Comparison of ENCODE assay signal across 8 mouse cellular contexts in the genomic region with DNA sequence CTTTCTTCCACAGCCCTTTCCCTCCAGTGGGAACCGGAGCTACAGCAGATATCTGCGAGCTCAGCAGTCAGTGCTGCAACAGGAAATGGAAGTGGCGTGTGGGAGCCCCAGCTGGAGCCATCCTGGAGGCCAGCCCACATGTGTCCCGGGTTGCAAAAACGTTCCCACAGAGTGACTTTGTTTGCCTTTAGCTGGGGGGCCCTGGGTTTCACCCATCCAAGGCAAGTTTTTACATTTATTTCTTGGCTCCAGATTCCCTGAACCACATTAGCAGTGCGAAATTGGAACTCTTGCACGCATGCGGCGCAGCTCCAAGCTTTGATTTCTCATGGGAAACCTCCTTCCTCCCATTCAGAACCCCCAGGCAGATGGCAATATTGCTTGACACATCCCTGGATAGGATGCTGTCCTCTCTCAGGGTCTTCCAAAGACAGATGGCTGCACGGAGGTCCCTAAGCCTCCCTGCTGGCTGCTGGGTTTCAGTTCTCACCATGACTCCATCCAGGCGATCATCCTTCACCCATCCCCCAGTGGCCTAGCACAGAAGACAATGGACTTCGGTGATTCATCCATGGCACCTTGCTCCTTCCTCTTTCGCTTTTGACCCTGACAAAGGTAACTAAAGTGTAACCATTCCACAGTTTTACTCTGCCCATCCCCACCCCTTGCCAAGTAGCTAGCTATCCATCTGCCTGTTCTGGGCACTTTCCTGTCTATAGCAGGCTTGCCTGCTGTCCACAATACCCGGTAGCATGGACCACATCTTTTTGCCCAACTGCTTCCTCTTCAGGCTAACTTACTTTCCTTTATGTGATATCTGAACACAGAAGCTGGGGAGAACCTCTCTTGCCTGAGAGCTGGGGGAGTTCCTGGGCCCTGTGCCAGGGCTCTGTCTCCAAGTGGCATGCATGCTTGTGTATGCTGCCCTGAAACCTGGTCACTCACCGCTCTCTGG.
DNase-seq lines count a peak whose midpoint lies in the region; ATAC-seq and TF ChIP-seq lines count a peak whose summit lies in the region.

No protein-coding gene starts in this region.

- peaks cover 40% of the 10 kb centered on the region for H3K4me1 ChIP-seq in hindbrain, embryonic 13.5 days (replicated peaks)
- peaks cover 19% of the 10 kb centered on the region for H3K4me1 ChIP-seq in limb, embryonic 12.5 days (replicated peaks)
- no peaks in the 10 kb centered on the region for H3K4me1 ChIP-seq in midbrain, embryonic 11.5 days (ENCODE audit: control insufficient read depth, insufficient read depth, low read length)

- H3K4me3 ChIP-seq in gastrocnemius, adult 2 months: peak overlapping the region; percentile 59
- H3K4me3 ChIP-seq in hindbrain, embryonic 13.5 days: no peak overlapping the region
- no peak overlapping the region for H3K4me3 ChIP-seq in limb, embryonic 12.5 days (replicated peaks)
- no peak overlapping the region for H3K4me3 ChIP-seq in midbrain, embryonic 11.5 days (ENCODE audit: low read depth, low read length)

- H3K4me2 ChIP-seq in hindbrain, embryonic 13.5 days: peak overlapping the region; percentile 15; the same call in 1 of the 2 replicates
- H3K4me2 ChIP-seq in limb, embryonic 12.5 days: peak overlapping the region; percentile 8; the same call in 1 of the 2 replicates
- no peak overlapping the region for H3K4me2 ChIP-seq in midbrain, embryonic 11.5 days

- H3K36me3 ChIP-seq in hindbrain, embryonic 13.5 days: no peaks in the 10 kb centered on the region
- H3K36me3 ChIP-seq in limb, embryonic 12.5 days: no peaks in the 10 kb centered on the region
- H3K36me3 ChIP-seq in midbrain, embryonic 11.5 days (ENCODE audit: control insufficient read depth, insufficient read depth, low read length): no peaks in the 10 kb centered on the region

- peak overlapping the region; percentile 49 for H3K27ac ChIP-seq in gastrocnemius, adult 2 months
- peak overlapping the region; percentile 81 for H3K27ac ChIP-seq in hindbrain, embryonic 13.5 days
- H3K27ac ChIP-seq in limb, embryonic 12.5 days: 0 out of 2 replicates have a peak overlapping the region, but pooled peaks have one; percentile 23
- H3K27ac ChIP-seq in midbrain, embryonic 11.5 days (ENCODE audit: low read depth, low read length): no peak overlapping the region

- DNase-seq in embryo, embryonic 11 days: peak; percentile 50
- DNase-seq in embryo, embryonic 10 days (ENCODE audit: low spot score): no peak
- peak; percentile 28 for DNase-seq in cerebellum, adult 11 months
- DNase-seq in gastrocnemius, adult 2 months: peak; percentile 73
- peak; percentile 77 for DNase-seq in midbrain, embryonic 11.5 days (ENCODE audit: low spot score, missing footprints)
- DNase-seq in Muller cell, postnatal 12 days (ENCODE audit: inconsistent ontology term): no peak

- H3K9ac ChIP-seq in hindbrain, embryonic 13.5 days: 0 out of 2 replicates have a peak overlapping the region, but pooled peaks have one; percentile 1
- no peak overlapping the region for H3K9ac ChIP-seq in limb, embryonic 12.5 days (replicated peaks)
- peak overlapping the region; percentile 16; the same call in 1 of the 2 replicates for H3K9ac ChIP-seq in midbrain, embryonic 11.5 days (ENCODE audit: low read length)

- TF ChIP-seq CTCF in gastrocnemius, adult 2 months (IDR thresholded peaks at IDR 0.05): no peak

- WGBS in hindbrain, embryonic 13.5 days: 42% methylated on average over 15 of the region's 15 CpGs
- WGBS in limb, embryonic 12.5 days: 54% methylated on average over 15 of the region's 15 CpGs
- WGBS in midbrain, embryonic 11.5 days: 72% methylated on average over 15 of the region's 15 CpGs

- intact Hi-C loops in gastrocnemius, adult 2 months (cut with DNase I): no loop called here

- H3K27me3 ChIP-seq in hindbrain, embryonic 13.5 days: 0 out of 2 replicates have a peak, but pooled peaks cover 3% of the 10 kb centered on the region
- no peaks in the 10 kb centered on the region for H3K27me3 ChIP-seq in limb, embryonic 12.5 days
- H3K27me3 ChIP-seq in midbrain, embryonic 11.5 days (ENCODE audit: control insufficient read depth, insufficient read depth, low read length): no peaks in the 10 kb centered on the region

- ATAC-seq in hindbrain, embryonic 13.5 days (ENCODE audit: low FRiP score): peak; percentile 47
- no peak for ATAC-seq in limb, embryonic 12.5 days (ENCODE audit: insufficient number of reproducible peaks, insufficient read depth, low FRiP score, low TSS enrichment, low read depth)
- ATAC-seq in midbrain, embryonic 11.5 days (ENCODE audit: low FRiP score): no peak

- no peaks in the 10 kb centered on the region for H3K9me3 ChIP-seq in hindbrain, embryonic 13.5 days
- H3K9me3 ChIP-seq in limb, embryonic 12.5 days: no peaks in the 10 kb centered on the region
- H3K9me3 ChIP-seq in midbrain, embryonic 11.5 days (ENCODE audit: control insufficient read depth, low read length): no peaks in the 10 kb centered on the region

Comparison
In these comparisons a context has a peak if more than half of its experiments do, and no peak if none do; other contexts are left out.
1. DNase-seq: peak in embryo, embryonic 11 days (single experiment), cerebellum, adult 11 months (single experiment), gastrocnemius, adult 2 months (single experiment) and midbrain, embryonic 11.5 days (single experiment); none in embryo, embryonic 10 days (single experiment) and Muller cell, postnatal 12 days (single experiment).